Mouse (Mus musculus) midbrain, embryonic 10.5 days (tissue): ENCODE data around the gene Cdkal1. TPM values are rescaled to one million over a fixed set of nuclear protein-coding genes. Genes with fewer than 3 reads are reported as not detected.

Source experiments
- DNase-seq: peaks from one replicate; pipeline ENCODE4 v3.0.0-alpha.2; 2017; ENCODE audit warnings: low spot score
- H3K27ac ChIP-seq: fragments of 300-500 bp; sonication (generic); replicated peaks from 2 replicates; pipeline ENCODE4 v1.5.1; 2016; ENCODE audit warnings: mild to moderate bottlenecking
- H3K27me3 ChIP-seq: fragments of 300-500 bp; sonication (generic); 2 replicates; pipeline ENCODE4 v1.6.1; 2016; ENCODE audit warnings: low read depth, mild to moderate bottlenecking; ENCODE audit not compliant: poor library complexity, severe bottlenecking
- H3K36me3 ChIP-seq: fragments of 300-500 bp; sonication (generic); 2 replicates; pipeline ENCODE4 v1.6.1; 2016; ENCODE audit warnings: mild to moderate bottlenecking, moderate library complexity
- H3K4me1 ChIP-seq: fragments of 300-500 bp; sonication (generic); 2 replicates; pipeline ENCODE4 v1.6.1; 2016
- H3K4me3 ChIP-seq: fragments of 300-500 bp; sonication (generic); 2 replicates; pipeline ENCODE4 v1.5.1; 2016; ENCODE audit warnings: mild to moderate bottlenecking, moderate library complexity
- H3K9me3 ChIP-seq: fragments of 300-500 bp; sonication (generic); replicated peaks from 2 replicates; pipeline ENCODE4 v1.6.1; 2016; ENCODE audit warnings: mild to moderate bottlenecking
- WGBS: fragments of 180-500 bp; shearing (Covaris S2); methylation state at CpG from one replicate; pipeline ENCODE4 v1.1.7; 2016; 5-methylcytosine and 5-hydroxymethylcytosine counted together
- polyA plus RNA-seq: library from polyadenylated mRNA; unstranded; fragments of >200 nt; fragmentation: Nextera tagmentation; extraction: Ambion mirVana; gene quantifications from 2 replicates; pipeline ENCODE4 v1.2.1, GENCODE M21; 2016

Gene Cdkal1
- polyA plus RNA-seq, 1 experiment from 2014 or later = 32.7 TPM

DNA sequence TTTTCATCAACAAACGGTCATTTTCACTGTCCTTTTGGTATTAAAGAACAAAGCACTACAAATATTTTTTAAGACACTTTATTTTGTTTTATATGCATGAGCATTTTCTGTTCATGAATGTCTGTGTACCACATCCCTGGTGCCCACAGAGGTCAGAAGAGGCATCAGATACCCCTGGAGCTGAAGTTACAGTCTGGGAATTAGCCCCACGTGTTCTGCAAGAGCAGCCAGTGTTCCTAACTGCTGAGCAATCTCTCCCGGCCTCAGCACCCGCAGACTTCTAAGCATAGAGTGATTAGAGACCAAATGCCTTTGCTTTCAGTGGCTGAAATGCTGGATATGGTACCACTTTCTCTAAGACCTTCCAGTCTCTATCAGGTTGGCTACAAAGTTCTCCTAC, 379.1 kb downstream of the Cdkal1 start:
- DNase-seq = no peak
- Histone ChIP-seq H3K36me3 (no peaks in the 10 kb centered on the region), H3K27ac (no peak overlapping the region), H3K9me3 (no peaks in the 10 kb centered on the region), H3K4me3 (no peak overlapping the region), H3K27me3 (no peaks in the 10 kb centered on the region), H3K4me1 (no peaks in the 10 kb centered on the region)
- WGBS = 73% methylated on average over 4 of the region's 4 CpGs

GRCm38 (mm10) chr13:29474301-29474700, 381.2 kb downstream of the Cdkal1 start:
- WGBS = 95% methylated on average over 9 of the region's 9 CpGs
- no peak overlapping the region for H3K27ac ChIP-seq

DNA sequence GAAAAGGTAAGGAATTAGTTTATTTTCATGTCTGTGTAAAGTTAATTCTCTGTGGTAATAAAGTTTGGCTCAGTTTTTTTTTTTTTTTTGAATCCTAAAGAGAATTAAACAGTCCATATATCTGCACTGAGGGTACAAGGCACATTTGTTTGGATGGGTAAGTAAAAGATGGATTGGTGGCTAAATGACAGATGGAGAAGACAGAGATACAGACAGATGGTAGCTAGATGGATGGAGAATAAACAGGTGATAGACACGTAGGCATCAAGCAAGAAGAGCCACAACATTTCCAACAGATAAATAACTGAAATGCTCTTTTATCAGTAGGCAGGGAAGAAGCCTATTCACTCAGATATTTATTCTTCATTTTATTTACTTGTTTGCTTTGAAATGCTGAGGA, 381.7 kb downstream of the Cdkal1 start:
- no peak for DNase-seq
- no peaks in the 10 kb centered on the region for H3K27me3 ChIP-seq
- WGBS = 92% methylated on average over 1 of the region's 1 CpGs
- no peaks in the 10 kb centered on the region for H3K4me1 ChIP-seq
- no peaks in the 10 kb centered on the region for H3K9me3 ChIP-seq
- H3K36me3 ChIP-seq = no peaks in the 10 kb centered on the region
- no peak overlapping the region for H3K27ac ChIP-seq
- H3K4me3 ChIP-seq = no peak overlapping the region

More at GRCm38 (mm10) chr13:29474301-29474700, 381.2 kb downstream of the Cdkal1 start:
- Histone ChIP-seq H3K9me3 (no peaks in the 10 kb centered on the region), H3K27me3 (no peaks in the 10 kb centered on the region), H3K4me3 (no peak overlapping the region), H3K4me1 (no peaks in the 10 kb centered on the region), H3K36me3 (no peaks in the 10 kb centered on the region)
- DNase-seq = no peak

- H3K36me3 ChIP-seq = no peaks in the 10 kb centered on the region
- no peak for DNase-seq
- H3K27ac ChIP-seq = no peak overlapping the region
- no peaks in the 10 kb centered on the region for H3K27me3 ChIP-seq
- H3K9me3 ChIP-seq = no peaks in the 10 kb centered on the region
- WGBS = 92% methylated on average over 6 of the region's 6 CpGs
- no peak overlapping the region for H3K4me3 ChIP-seq
- H3K4me1 ChIP-seq = no peaks in the 10 kb centered on the region
These were observed 393.2 kb downstream of the Cdkal1 start for GRCm38 (mm10) chr13:29462271-29462670.

GRCm38 (mm10) chr13:29460741-29461140, 394.7 kb downstream of the Cdkal1 start:
- H3K36me3 ChIP-seq = no peaks in the 10 kb centered on the region
- H3K27me3 ChIP-seq = no peaks in the 10 kb centered on the region
- H3K4me1 ChIP-seq = peaks cover 3% of the 10 kb centered on the region; the same call in 1 of the 2 replicates
- no peaks in the 10 kb centered on the region for H3K9me3 ChIP-seq
- H3K4me3 ChIP-seq = no peak overlapping the region
- H3K27ac ChIP-seq = no peak overlapping the region
- DNase-seq = no peak
- WGBS = 88% methylated on average over 5 of the region's 5 CpGs

GRCm38 (mm10) chr13:29458385-29458784, 397.1 kb downstream of the Cdkal1 start:
- H3K36me3 ChIP-seq = no peaks in the 10 kb centered on the region
- H3K4me1 ChIP-seq = peaks cover 11% of the 10 kb centered on the region; the same call in 1 of the 2 replicates
- no peaks in the 10 kb centered on the region for H3K27me3 ChIP-seq
- 73% methylated on average over 1 of the region's 1 CpGs for WGBS
- H3K4me3 ChIP-seq = no peak overlapping the region
- no peak overlapping the region for H3K27ac ChIP-seq
- no peaks in the 10 kb centered on the region for H3K9me3 ChIP-seq
- no peak for DNase-seq

- no peaks in the 10 kb centered on the region for H3K9me3 ChIP-seq
- 89% methylated on average over 2 of the region's 2 CpGs for WGBS
- DNase-seq = no peak
- H3K27ac ChIP-seq = no peak overlapping the region
- no peak overlapping the region for H3K4me3 ChIP-seq
- no peaks in the 10 kb centered on the region for H3K27me3 ChIP-seq
- H3K36me3 ChIP-seq = no peaks in the 10 kb centered on the region
- H3K4me1 ChIP-seq = peaks cover 6% of the 10 kb centered on the region; the same call in 1 of the 2 replicates
These were observed 418.4 kb downstream of the Cdkal1 start for GRCm38 (mm10) chr13:29437067-29437466.

DNA sequence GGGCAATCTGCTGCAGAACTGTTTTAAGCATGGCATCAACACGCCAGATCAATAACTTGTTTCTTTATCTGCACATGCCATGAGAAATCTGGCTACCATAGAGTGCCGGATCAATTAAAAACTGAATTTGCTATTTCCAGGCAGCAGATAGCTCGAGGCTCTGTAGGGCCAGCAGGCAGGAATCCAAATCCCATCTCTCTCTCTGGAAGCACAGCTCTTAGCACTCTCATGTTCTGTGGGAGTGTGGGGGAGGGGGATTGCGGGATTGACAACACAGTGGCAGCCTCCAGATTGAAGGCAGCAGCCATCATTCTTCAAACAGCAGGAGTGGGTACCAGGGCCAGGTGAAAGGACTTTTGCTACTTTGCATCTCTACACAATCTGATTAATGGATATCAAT, 420.7 kb downstream of the Cdkal1 start:
- no peak overlapping the region for H3K27ac ChIP-seq
- H3K4me1 ChIP-seq = peaks cover 6% of the 10 kb centered on the region; the same call in 1 of the 2 replicates
- H3K27me3 ChIP-seq = no peaks in the 10 kb centered on the region
- no peaks in the 10 kb centered on the region for H3K36me3 ChIP-seq
- DNase-seq = no peak
- no peaks in the 10 kb centered on the region for H3K9me3 ChIP-seq
- WGBS = 80% methylated on average over 4 of the region's 4 CpGs
- H3K4me3 ChIP-seq = no peak overlapping the region

GRCm38 (mm10) chr13:29430919-29431318, 424.6 kb downstream of the Cdkal1 start:
- Histone ChIP-seq H3K36me3 (no peaks in the 10 kb centered on the region), H3K4me3 (no peak overlapping the region), H3K27ac (no peak overlapping the region), H3K27me3 (no peaks in the 10 kb centered on the region), H3K9me3 (no peaks in the 10 kb centered on the region), H3K4me1 (peaks cover 6% of the 10 kb centered on the region; the same call in 1 of the 2 replicates)
- DNase-seq = no peak
- 62% methylated on average over 4 of the region's 4 CpGs for WGBS

GRCm38 (mm10) chr13:29429877-29430276, 425.6 kb downstream of the Cdkal1 start:
- 80% methylated on average over 4 of the region's 4 CpGs for WGBS

DNA sequence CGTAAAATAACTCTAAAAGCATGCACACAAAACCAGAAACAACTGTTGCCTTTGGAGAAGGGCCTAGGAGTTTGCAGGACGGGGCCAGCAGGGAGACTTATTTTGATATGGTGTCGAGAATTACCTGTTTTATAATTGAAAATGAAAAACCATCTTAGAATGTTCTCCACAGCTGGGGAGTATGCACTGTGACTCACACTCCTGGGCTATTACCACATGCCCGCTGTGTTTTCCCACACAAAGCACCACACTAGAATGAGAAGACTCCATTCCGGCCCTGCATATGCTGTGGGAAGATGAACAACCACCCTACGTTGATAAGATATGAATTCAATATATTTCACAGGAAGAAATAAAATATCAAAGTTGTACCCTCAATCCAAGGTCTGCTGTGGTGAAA, 426.3 kb downstream of the Cdkal1 start:
- Histone ChIP-seq H3K4me1 (no peaks in the 10 kb centered on the region), H3K27ac (no peak overlapping the region), H3K27me3 (no peaks in the 10 kb centered on the region), H3K36me3 (no peaks in the 10 kb centered on the region), H3K9me3 (no peaks in the 10 kb centered on the region), H3K4me3 (no peak overlapping the region)
- 90% methylated on average over 6 of the region's 6 CpGs for WGBS
- DNase-seq = no peak

More at GRCm38 (mm10) chr13:29429877-29430276, 425.6 kb downstream of the Cdkal1 start:
- Histone ChIP-seq H3K27ac (no peak overlapping the region), H3K36me3 (no peaks in the 10 kb centered on the region), H3K4me3 (no peak overlapping the region), H3K4me1 (peaks cover 4% of the 10 kb centered on the region; the same call in 1 of the 2 replicates), H3K9me3 (no peaks in the 10 kb centered on the region), H3K27me3 (no peaks in the 10 kb centered on the region)
- no peak for DNase-seq

DNA sequence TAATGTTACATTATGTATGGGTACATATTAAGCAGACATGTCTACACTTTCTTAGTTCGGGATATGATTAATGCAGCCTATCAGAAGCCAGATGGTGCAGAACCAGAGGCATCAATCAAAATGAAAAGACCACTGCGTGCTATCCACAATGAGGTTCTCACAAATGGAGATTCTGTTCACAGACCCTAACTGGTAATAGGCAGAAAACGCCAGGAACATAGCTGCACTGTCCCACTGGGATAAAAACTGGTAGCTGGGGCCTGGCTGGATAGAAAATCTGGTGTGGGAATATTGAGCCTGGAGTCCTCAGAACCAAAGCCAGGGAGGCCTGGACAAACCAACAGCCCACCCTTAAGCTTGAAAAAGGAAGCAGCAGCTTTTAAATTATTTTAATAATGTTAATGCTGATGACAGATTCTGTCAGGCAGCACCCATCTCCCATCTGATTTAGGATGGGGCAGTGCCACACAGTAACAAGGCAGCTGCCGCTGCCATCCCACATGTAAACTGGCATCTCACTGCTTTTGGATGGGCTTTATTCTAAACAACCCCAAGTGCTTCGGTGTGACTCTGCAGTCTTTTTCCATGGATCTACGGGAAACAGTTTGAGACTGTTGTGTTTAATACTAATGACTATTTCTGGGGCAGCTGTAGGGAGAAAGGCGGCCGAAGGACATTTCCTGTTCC, 438.9 kb downstream of the Cdkal1 start:
- H3K4me1 ChIP-seq = peaks cover 46% of the 10 kb centered on the region
- H3K4me3 ChIP-seq = no peak overlapping the region
- H3K9me3 ChIP-seq = no peaks in the 10 kb centered on the region
- 57% methylated on average over 8 of the region's 8 CpGs for WGBS
- peak overlapping the region; percentile 77 for H3K27ac ChIP-seq
- H3K36me3 ChIP-seq = no peaks in the 10 kb centered on the region
- H3K27me3 ChIP-seq = no peaks in the 10 kb centered on the region
- peak; percentile 45 for DNase-seq

DNA sequence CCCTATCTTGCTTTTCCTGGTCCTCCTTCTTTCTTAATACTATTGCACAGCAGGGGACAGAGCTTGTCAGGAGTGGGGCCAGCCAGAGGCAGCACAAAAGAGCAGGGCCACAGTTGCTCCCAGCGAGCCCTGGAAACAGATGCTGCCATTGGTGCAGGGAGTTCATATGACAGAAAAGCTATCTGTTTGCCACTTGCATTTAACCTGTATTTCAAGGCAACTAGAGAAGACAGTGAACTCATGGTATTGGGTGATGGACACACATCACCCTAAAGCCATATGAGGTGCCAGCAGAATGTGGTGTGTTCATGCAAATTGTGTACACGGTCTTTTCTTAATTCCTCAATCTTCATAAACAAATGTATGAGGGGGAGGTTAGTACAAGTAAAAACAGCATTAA, 439.5 kb downstream of the Cdkal1 start:
- Histone ChIP-seq H3K27ac (peak overlapping the region; percentile 77), H3K4me3 (no peak overlapping the region), H3K9me3 (no peaks in the 10 kb centered on the region), H3K36me3 (no peaks in the 10 kb centered on the region), H3K27me3 (no peaks in the 10 kb centered on the region), H3K4me1 (peaks cover 47% of the 10 kb centered on the region)
- 32% methylated on average over 2 of the region's 2 CpGs for WGBS
- DNase-seq = peak; percentile 28
